Comparison of ENCODE assay signal across 12 mouse cellular contexts in the genomic region with DNA sequence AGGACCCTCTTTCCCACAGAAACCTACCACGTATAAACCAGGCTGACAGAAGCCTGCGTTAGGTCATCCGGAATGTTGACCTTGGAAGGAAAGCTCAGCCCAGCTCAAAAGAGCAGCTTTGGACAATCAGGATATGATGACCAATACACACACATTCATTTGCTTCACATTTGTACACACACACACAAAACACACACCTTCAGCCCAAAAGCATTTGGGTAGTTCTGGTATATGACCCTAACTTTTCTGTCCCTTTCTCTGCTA. TPM values are rescaled to one million over a fixed set of nuclear protein-coding genes. Genes with fewer than 3 reads are reported as not detected.
DNase-seq lines count a peak whose midpoint lies in the region; ATAC-seq and TF ChIP-seq lines count a peak whose summit lies in the region.
"Had no signal": no experiment of that assay in that cellular context is flagged by ENCODE, and none has a peak within 500 bp of the region (broad histone marks: within the 10 kb centered on the region; RNA-seq: fewer than 3 reads in every experiment).

No protein-coding gene starts in this region.

- ATAC-seq in heart, embryonic 14.5 days (ENCODE audit: insufficient number of reproducible peaks, insufficient read depth, low FRiP score, low read depth), result 0 out of 2 replicates have a peak, but pooled peaks have one; percentile 7
- no peak for ATAC-seq in lung, embryonic 14.5 days (ENCODE audit: insufficient read depth)
- ATAC-seq in liver, postnatal 0 days, result no peak
- ATAC-seq: forebrain, embryonic 15.5 days had no signal

- H3K9ac ChIP-seq in heart, embryonic 14.5 days (ENCODE audit: low read length), result no peak overlapping the region
- no peak overlapping the region for H3K9ac ChIP-seq in lung, embryonic 14.5 days
- H3K9ac ChIP-seq in liver, postnatal 0 days (replicated peaks), result no peak overlapping the region
- H3K9ac ChIP-seq: forebrain, embryonic 15.5 days had no signal

- no peak for DNase-seq in heart, adult 8-10 months (ENCODE audit: low spot score)
- no peak for DNase-seq in lung, embryonic 14.5 days
- no peak for DNase-seq in lung, postnatal 25 days (ENCODE audit: low spot score)
- no peak for DNase-seq in liver, postnatal 0 days
- no peak for DNase-seq in retina, embryonic 14.5 days (ENCODE audit: low spot score)
- DNase-seq: cerebellum, adult 2 months; kidney, adult 8-10 months; left cerebral cortex, postnatal 4 days had no signal

- 47% methylated on average over 3 of the region's 3 CpGs for WGBS in heart, embryonic 14.5 days
- 69% methylated on average over 3 of the region's 3 CpGs for WGBS in lung, embryonic 14.5 days
- 61% methylated on average over 3 of the region's 3 CpGs for WGBS in liver, postnatal 0 days (ENCODE audit: insufficient replicate concordance)

- H3K27me3 ChIP-seq in heart, embryonic 14.5 days (ENCODE audit: control insufficient read depth, insufficient read depth, low read length), result no peaks in the 10 kb centered on the region
- no peaks in the 10 kb centered on the region for H3K27me3 ChIP-seq in lung, embryonic 14.5 days (ENCODE audit: insufficient read depth, low read length)
- H3K27me3 ChIP-seq in liver, postnatal 0 days (ENCODE audit: insufficient read depth, low read length), result no peaks in the 10 kb centered on the region
- H3K27me3 ChIP-seq: CH12.LX; forebrain, embryonic 15.5 days had no signal

- TF ChIP-seq POLR2A in embryonic fibroblast, embryonic 13.5 days (IDR thresholded peaks at IDR 0.05; ENCODE audit: low read depth, low read length), result no peak

- peaks cover 14 to 15% of the 10 kb centered on the region in 2 experiments for H3K4me1 ChIP-seq in heart, embryonic 14.5 days (ENCODE audit: control insufficient read depth in 2 of 2, insufficient read depth in 2 of 2, low read length in 2 of 2)
- peaks cover 3% of the 10 kb centered on the region; the same call in 1 of the 2 replicates for H3K4me1 ChIP-seq in lung, embryonic 14.5 days (ENCODE audit: insufficient read depth)
- peaks cover 8% of the 10 kb centered on the region for H3K4me1 ChIP-seq in embryonic fibroblast, embryonic 13.5 days (ENCODE audit: control insufficient read depth, insufficient read depth, low read length)
- peaks cover 19% of the 10 kb centered on the region for H3K4me1 ChIP-seq in liver, postnatal 0 days (ENCODE audit: insufficient read depth)
- H3K4me1 ChIP-seq: forebrain, embryonic 15.5 days had no signal

- no peak overlapping the region for H3K4me3 ChIP-seq in heart, embryonic 14.5 days (ENCODE audit: control insufficient read depth in 1 of 2, insufficient read depth in 1 of 2, low read depth in 1 of 2, low read length in 2 of 2)
- no peak overlapping the region for H3K4me3 ChIP-seq in lung, embryonic 14.5 days (ENCODE audit: low read depth, low read length)
- H3K4me3 ChIP-seq in embryonic fibroblast, embryonic 13.5 days (ENCODE audit: insufficient read depth, low read length), result no peak overlapping the region
- no peak overlapping the region for H3K4me3 ChIP-seq in liver, postnatal 0 days (ENCODE audit: low read depth, low read length)
- H3K4me3 ChIP-seq: forebrain, embryonic 15.5 days had no signal

- no peaks in the 10 kb centered on the region for H3K9me3 ChIP-seq in heart, embryonic 14.5 days (ENCODE audit: control insufficient read depth, low read length)
- no peaks in the 10 kb centered on the region for H3K9me3 ChIP-seq in lung, embryonic 14.5 days (ENCODE audit: low read depth, low read length)
- H3K9me3 ChIP-seq in liver, postnatal 0 days (ENCODE audit: low read length), result no peaks in the 10 kb centered on the region
- H3K9me3 ChIP-seq: forebrain, embryonic 15.5 days had no signal

- no peak for TF ChIP-seq CTCF in lung, embryonic 14.5 days (IDR thresholded peaks at IDR 0.05; ENCODE audit: low read depth)
- TF ChIP-seq CTCF in embryonic fibroblast, embryonic 13.5 days (IDR thresholded peaks at IDR 0.05; ENCODE audit: borderline replicate concordance, insufficient read depth, low read length), result no peak
- TF ChIP-seq CTCF in liver, postnatal 0 days (IDR thresholded peaks at IDR 0.05; ENCODE audit: low read depth), result no peak

- H3K27ac ChIP-seq in heart, embryonic 14.5 days (replicated peaks in 1 of 2; ENCODE audit: control insufficient read depth in 1 of 2, insufficient read depth in 1 of 2, low read depth in 2 of 2, low read length in 2 of 2), result peak overlapping the region; percentile 75 to 80
- H3K27ac ChIP-seq in lung, embryonic 14.5 days (ENCODE audit: low read depth), result peak overlapping the region; percentile 61; the same call in 1 of the 2 replicates
- peak overlapping the region; percentile 42 for H3K27ac ChIP-seq in embryonic fibroblast, embryonic 13.5 days (ENCODE audit: insufficient read depth, low read length)
- 0 out of 2 replicates have a peak overlapping the region, but pooled peaks have one; percentile 53 for H3K27ac ChIP-seq in liver, postnatal 0 days (ENCODE audit: low read depth)
- H3K27ac ChIP-seq: forebrain, embryonic 15.5 days had no signal

- no peaks in the 10 kb centered on the region for H3K36me3 ChIP-seq in heart, embryonic 14.5 days (ENCODE audit: control insufficient read depth, insufficient read depth, low read length)
- H3K36me3 ChIP-seq in lung, embryonic 14.5 days (ENCODE audit: insufficient read depth), result no peaks in the 10 kb centered on the region
- no peaks in the 10 kb centered on the region for H3K36me3 ChIP-seq in liver, postnatal 0 days (replicated peaks; ENCODE audit: insufficient read depth, low read length)
- H3K36me3 ChIP-seq: forebrain, embryonic 15.5 days had no signal

- TF ChIP-seq EP300 in liver, postnatal 0 days (IDR thresholded peaks at IDR 0.05; ENCODE audit: low read depth), result no peak

- no peak overlapping the region for H3K4me2 ChIP-seq in heart, embryonic 14.5 days (ENCODE audit: low read length)
- H3K4me2 ChIP-seq in lung, embryonic 14.5 days, result no peak overlapping the region
- no peak overlapping the region for H3K4me2 ChIP-seq in liver, postnatal 0 days (ENCODE audit: low read depth, low read length)
- H3K4me2 ChIP-seq: forebrain, embryonic 15.5 days had no signal

RNA-seq across cellular contexts. Expression of a gene that starts 19.6 kb away (rescaled TPM):
- polyA plus RNA-seq in heart, embryonic 14.5 days (2014; fragmentation: Nextera tagmentation; extraction: Ambion mirVana), result 7.0 and 7.6 TPM in 2 replicates
- 10 to 100 TPM; 11.5 to 14.6 (median 13.3) TPM for total RNA-seq in heart, adult 8-10 months (2022)
- 14.8 and 15.8 TPM in 2 replicates for polyA plus RNA-seq in lung, embryonic 14.5 days (2014; fragmentation: Nextera tagmentation; extraction: Ambion mirVana)
- 31.9 and 37.6 TPM in 2 replicates for polyA plus RNA-seq in embryonic fibroblast, embryonic 13.5 days (2011; ENCODE audit: insufficient read length, low read depth, missing spikeins)
- polyA plus RNA-seq in liver, postnatal 0 days (2015; fragmentation: Nextera tagmentation; extraction: Ambion mirVana), result 4.3 TPM in 2 replicates
